Mouse (Mus musculus): ENCODE data around the gene Sbds.
A peak's percentile ranks its signal among the peaks of the same experiment; 100 is the strongest.
"Not testable (repeated sequence)": the region's sequence is repeated elsewhere in the genome, so short reads cannot be mapped to it uniquely, and the experiment has no call there.

The Sbds gene

DNA sequence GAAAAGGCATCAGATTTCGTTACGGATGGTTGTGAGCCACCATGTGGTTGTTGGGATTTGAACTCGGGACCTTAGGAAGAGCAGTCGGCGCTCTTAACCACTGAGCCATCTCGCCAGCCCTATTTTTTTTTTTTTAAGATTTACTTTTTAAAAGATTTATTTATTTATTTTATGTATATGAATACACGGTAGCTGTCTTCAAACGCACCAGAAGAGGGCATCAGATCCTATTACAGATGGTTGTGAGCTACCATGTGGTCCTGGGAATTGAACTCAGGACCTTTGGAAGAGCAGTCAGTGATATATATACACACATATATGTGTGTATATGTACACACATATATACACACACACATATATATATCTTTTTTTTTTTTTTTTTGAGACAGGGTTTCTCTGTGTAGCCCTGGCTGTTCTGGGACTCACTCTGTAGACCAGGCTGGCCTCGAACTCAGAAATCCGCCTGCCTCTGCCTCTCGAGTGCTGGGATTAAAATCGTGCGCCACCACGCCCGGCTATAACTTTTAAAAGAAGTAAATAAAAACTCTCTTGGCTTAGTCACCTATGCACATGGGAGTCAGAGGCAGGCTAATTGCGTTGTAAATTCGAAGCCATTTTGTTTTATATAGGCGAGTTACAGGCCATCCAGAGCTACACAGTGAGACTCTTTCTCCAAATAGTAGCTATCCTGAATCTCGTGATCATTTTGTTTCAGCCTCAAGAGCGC lies 632 bp upstream of the Sbds start:
- not testable (repeated sequence) for DNase-seq

- DNase-seq, result peak; percentile 17
These were observed 940 bp downstream of the Sbds start for GRCm38 (mm10) chr5:130254164-130255016.

GRCm38 (mm10) chr5:130247823-130248222 lies 7.5 kb downstream of the Sbds start:
- no peak for DNase-seq

DNA sequence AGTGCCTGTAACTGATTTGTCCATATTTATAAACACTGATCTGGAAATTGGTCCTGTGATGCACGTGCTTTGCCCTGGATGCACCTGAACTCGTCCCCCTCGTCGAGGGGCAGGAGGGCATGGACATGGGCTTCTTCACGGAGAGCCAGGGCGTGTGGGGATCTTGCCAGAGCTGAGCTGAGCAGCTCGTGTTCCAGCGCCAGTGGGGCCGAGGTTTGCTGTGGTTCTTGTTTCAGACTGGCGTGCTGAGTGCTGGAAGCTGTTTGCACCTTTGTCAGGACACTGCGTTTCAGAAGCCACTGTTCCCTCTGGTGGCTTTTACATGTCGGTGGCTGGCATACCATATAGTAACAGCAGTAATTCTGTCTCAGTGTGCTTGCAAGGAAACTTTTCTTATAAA lies 13.9 kb downstream of the Sbds start:
- no peak for DNase-seq

DNA sequence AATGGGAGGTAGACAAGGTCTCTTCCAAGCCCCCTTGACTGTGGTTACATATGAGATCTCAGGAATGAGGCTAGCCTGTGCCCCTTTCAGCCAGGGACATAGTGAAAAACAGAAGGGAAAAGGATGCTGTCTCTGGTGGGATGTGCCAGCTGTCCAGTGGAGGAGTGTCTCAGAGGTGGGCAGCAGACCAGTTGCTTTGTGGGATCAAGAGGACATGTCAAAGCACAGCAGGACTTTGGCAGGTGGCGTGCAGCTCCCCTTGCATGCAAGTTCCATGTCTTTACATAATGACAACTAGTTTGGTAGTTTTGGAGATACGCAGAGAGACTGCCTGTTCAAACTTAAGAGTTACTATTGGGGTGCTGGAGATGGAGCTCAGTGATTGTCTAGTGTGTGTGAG lies 15.5 kb downstream of the Sbds start:
- no peak for DNase-seq

DNA sequence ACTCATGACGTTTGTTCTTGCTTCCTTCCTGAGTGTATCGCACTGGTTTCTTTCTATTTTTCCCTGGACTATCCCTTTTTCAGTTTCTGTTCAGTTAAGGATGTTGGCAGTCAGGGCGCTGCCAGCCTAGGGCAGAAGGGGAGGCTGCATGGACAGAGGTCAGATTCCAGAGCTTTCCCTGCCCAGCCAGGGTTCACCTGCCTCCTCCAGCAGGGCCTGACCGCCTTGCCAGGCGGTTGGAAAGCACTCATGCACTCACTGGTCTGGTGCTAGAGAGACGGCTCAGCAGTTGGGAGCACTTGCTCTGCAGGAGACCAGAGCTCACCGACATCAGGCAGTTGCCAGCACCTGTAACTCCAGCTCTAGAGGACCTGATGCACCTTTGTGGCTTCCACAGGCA lies 16.1 kb downstream of the Sbds start:
- no peak for DNase-seq

GRCm38 (mm10) chr5:130236302-130236701 lies 19.0 kb downstream of the Sbds start:
- no peak for DNase-seq

GRCm38 (mm10) chr5:130228120-130228519 lies 27.2 kb downstream of the Sbds start:
- no peak for DNase-seq

DNA sequence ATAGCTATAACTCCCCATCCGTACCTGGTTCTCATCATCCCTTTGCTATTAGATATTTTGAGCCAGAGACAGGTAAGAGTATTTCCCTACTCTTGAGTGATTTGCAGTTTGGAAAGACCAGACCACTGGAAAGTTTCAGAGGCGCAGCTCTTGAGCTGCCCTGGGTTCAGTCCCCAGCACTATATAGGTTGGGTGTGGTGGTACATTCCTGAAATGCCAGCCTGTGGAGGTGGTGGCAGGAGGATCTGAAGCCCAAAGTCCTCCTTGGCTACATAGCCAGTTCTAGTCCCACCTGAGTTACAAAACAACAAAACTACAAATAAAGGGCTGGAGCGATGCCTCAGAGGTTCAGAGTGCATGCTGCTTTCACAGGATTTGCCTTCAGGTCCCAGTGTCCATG lies 28.5 kb downstream of the Sbds start:
- no peak for DNase-seq

DNA sequence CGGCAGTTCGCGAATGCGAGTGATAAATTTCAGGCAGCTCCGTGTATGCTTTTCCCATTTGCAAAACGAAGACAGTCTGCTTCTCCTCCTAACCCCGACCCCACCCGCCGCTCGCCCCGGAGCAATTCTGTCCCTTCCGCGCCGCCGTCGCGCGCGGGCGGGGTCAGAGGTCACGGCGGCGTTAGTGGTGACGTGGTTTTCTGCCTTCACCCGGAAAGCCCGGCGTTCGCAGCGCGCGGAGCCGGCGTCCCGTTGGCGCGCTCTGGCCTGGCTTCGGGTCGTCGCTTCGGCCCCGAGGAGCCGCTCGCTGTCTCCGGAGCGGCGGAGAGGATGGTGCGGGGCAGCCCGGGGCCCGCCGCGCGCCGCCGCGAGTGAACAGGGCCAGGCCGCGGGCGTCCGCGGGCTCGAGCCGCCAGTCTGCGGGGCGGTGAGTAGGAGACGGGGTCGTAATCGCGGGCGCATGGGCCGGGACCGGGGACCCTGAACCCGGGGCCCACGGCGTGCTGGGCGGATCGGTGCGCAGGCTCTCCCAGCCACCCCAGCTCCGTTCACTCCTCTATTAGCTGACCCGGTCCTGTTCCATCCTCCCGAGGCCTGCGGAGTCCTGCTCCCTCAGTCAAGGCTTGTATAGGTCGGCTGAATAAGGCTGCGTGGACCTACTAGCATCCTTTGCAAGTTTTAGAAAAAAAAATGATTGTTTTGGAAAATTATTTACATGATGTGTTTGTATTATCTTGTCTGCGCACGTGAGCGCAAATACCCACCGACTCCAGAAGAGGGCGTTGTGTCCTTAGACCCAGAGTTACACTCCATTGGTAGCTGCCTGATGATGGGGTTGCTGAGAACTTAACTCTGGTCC lies 33.0 kb downstream of the Sbds start:
- peak; percentile 93 for DNase-seq

- no peak for DNase-seq
These were observed 33.6 kb downstream of the Sbds start for GRCm38 (mm10) chr5:130221760-130222145.

GRCm38 (mm10) chr5:130221316-130221715 lies 34.0 kb downstream of the Sbds start:
- no peak for DNase-seq

- DNase-seq, result no peak
These were observed 37.0 kb downstream of the Sbds start for GRCm38 (mm10) chr5:130218336-130218735.

DNA sequence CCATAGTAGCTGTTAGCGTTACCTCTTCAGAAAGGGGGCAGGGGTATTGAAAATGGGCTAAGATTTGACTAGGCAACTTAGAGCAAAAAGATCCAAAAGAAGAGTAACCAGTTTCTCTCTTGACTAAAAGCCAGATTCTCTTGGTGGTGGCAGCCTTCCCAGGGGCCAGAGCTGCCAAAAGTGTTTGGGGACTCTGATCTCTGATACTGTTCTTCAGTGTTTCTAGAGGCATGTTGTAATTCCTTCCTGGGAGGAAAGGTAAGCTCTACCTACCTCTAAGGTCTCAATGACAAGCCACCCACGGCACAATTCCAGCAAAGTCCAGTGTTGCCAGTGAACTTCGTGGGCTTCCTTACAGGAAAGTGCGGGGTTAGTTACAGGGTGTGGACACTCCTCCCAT lies 37.9 kb downstream of the Sbds start:
- DNase-seq, result no peak

DNA sequence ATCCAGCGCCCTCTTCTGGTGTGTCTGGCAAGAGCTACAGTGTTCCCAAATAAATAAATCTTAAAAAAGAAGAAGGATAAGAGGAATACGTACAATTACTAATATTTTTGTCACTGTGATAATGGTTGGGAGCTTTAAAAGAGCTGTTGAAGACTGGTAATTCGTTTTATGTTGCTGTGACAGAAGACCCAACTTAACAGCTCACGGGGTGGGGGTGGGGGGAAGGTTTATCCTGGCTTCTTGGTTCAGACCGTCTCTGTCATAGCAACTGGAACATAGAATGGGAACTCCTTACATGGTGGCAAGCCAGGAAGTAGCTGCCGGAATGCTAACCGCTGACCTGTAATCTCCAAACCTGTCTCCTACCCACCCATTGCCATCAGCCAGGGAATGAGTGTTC lies 38.5 kb downstream of the Sbds start, which contains the start of gene Tmem248:
TSS of gene Tmem248 (plus strand) at position 301 of the 400 bp plus-strand sequence.
- no peak for DNase-seq

- no peak for DNase-seq
These were observed 42.4 kb downstream of the Sbds start for GRCm38 (mm10) chr5:130212956-130213355.

DNA sequence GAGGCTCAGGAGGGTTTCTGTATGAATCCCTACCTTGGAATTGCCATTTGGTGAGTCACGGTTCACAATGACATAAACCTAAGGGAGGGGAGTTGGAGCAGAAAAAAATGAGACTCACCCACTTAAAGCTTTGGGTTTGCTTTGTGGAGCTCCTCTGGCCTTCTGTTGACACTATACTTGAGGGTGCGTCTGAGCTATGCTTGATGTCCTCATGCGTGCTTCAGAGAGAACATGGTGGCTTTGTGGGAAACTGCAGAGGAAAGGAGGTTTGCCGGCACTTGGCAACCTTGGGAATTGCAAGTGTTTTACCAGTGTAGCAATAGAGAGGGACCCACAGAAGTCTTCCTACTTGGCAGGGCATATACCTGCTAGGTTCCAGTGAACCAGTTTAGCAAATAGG lies 48.0 kb downstream of the Sbds start:
- DNase-seq, result no peak

- no peak for DNase-seq
These were observed 49.8 kb downstream of the Sbds start for GRCm38 (mm10) chr5:130205441-130206023.

GRCm38 (mm10) chr5:130204560-130204959 lies 50.8 kb downstream of the Sbds start:
- no peak for DNase-seq

- DNase-seq, result no peak
These were observed 51.4 kb downstream of the Sbds start for GRCm38 (mm10) chr5:130203948-130204347.

- no peak for DNase-seq
These were observed 54.9 kb downstream of the Sbds start for GRCm38 (mm10) chr5:130200233-130201029.

GRCm38 (mm10) chr5:130197981-130198380 lies 57.3 kb downstream of the Sbds start:
- DNase-seq, result no peak
